Mouse (Mus musculus) erythroblast, embryonic 14.5 days (primary cell): Measurements from ENCODE around the gene Uqcc1. TPM values are rescaled to one million over a fixed set of nuclear protein-coding genes. Genes with fewer than 3 reads are reported as not detected.

Source experiments
- H3K27me3 ChIP-seq: 2 replicates; pipeline ENCODE4 v1.6.1; 2012; ENCODE audit warnings: inconsistent platforms; ENCODE audit not compliant: control insufficient read depth
- H3K36me3 ChIP-seq: 2 replicates; pipeline ENCODE4 v1.6.1; 2012; ENCODE audit warnings: mild to moderate bottlenecking, inconsistent platforms; ENCODE audit not compliant: control insufficient read depth
- H3K4me1 ChIP-seq: 2 replicates; pipeline ENCODE4 v1.6.1; 2012; ENCODE audit warnings: inconsistent platforms; ENCODE audit not compliant: control insufficient read depth
- H3K4me3 ChIP-seq: replicated peaks from 2 replicates; pipeline ENCODE3; 2012; ENCODE audit warnings: moderate library complexity, mild to moderate bottlenecking, inconsistent platforms
- H3K9me3 ChIP-seq: 2 replicates; pipeline ENCODE4 v1.6.1; 2012; ENCODE audit warnings: low read length, inconsistent platforms, mixed read lengths; ENCODE audit not compliant: control insufficient read depth
- GATA1 ChIP-seq: IDR thresholded peaks from 2 replicates; pipeline ENCODE4 v1.6.1; 2012; ENCODE audit warnings: low read length, inconsistent platforms, mixed read lengths
- TAL1 ChIP-seq: IDR thresholded peaks from 3 replicates; pipeline ENCODE4 v1.6.1; 2012; ENCODE audit warnings: low read length, inconsistent platforms, mixed read lengths
- polyA plus RNA-seq: library from polyadenylated mRNA; stranded (reverse); fragments of >175 nt; gene quantifications from 2 replicates; pipeline ENCODE4 v1.2.3, GENCODE M21; 2012

Gene Uqcc1
- polyA plus RNA-seq, 1 experiment: 0.47 TPM

- Histone ChIP-seq H3K4me3 (no peak overlapping the region), H3K9me3 (no peaks in the 10 kb centered on the region), H3K36me3 (no peaks in the 10 kb centered on the region), H3K27me3 (peaks cover 13% of the 10 kb centered on the region), H3K4me1 (no peaks in the 10 kb centered on the region)
- TF ChIP-seq GATA1: no peak
- no peak for TF ChIP-seq TAL1
Measured at GRCm38 (mm10) chr2:155802761-155803160, 127.3 kb downstream of the Uqcc1 start.

- H3K4me1 ChIP-seq: no peaks in the 10 kb centered on the region
- no peak overlapping the region for H3K4me3 ChIP-seq
- no peak for TF ChIP-seq GATA1
- no peak for TF ChIP-seq TAL1
- H3K9me3 ChIP-seq: no peaks in the 10 kb centered on the region
- H3K36me3 ChIP-seq: no peaks in the 10 kb centered on the region
- peaks cover 10% of the 10 kb centered on the region for H3K27me3 ChIP-seq
Measured at GRCm38 (mm10) chr2:155798613-155799012, 131.5 kb downstream of the Uqcc1 start.

Other genes with a start within 250 kb of the Uqcc1 start
- 9.2 and 11.1 TPM in 2 replicates for gene Trpc4ap, start 237.9 kb downstream of the Uqcc1 start, polyA plus RNA-seq
- 2.2 and 2.8 TPM in 2 replicates for gene Edem2, start 200.8 kb downstream of the Uqcc1 start, polyA plus RNA-seq
- gene Gm17581, start 194.4 kb downstream of the Uqcc1 start, polyA plus RNA-seq: not detected in 2 replicates
- gene Procr, start 179.2 kb downstream of the Uqcc1 start, polyA plus RNA-seq: 0.06 TPM in 1 of 2 replicates, not detected in the other
- 0.01 TPM in 1 of 2 replicates, not detected in the other for gene Mmp24, start 155.0 kb downstream of the Uqcc1 start, polyA plus RNA-seq
- gene BC029722, start 110.9 kb downstream of the Uqcc1 start, polyA plus RNA-seq: 0.40 and 0.45 TPM in 2 replicates
- gene Eif6, start 103.4 kb downstream of the Uqcc1 start, polyA plus RNA-seq: 18.6 and 24.9 TPM in 2 replicates
- not detected in 2 replicates for gene Fam83c, start 95.5 kb downstream of the Uqcc1 start, polyA plus RNA-seq
- gene Gm15557, start 10.4 kb upstream of the Uqcc1 start, polyA plus RNA-seq: not detected in 2 replicates
- gene Gdf5, start 15.1 kb upstream of the Uqcc1 start, polyA plus RNA-seq: 0.04 TPM in 1 of 2 replicates, not detected in the other
- gene Cep250, start 26.1 kb upstream of the Uqcc1 start, polyA plus RNA-seq: 3.7 and 3.8 TPM in 2 replicates
- gene 6430550D23Rik, start 77.7 kb upstream of the Uqcc1 start, polyA plus RNA-seq: 0.03 and 0.04 TPM in 2 replicates
- gene Ergic3, start 77.7 kb upstream of the Uqcc1 start, polyA plus RNA-seq: 7.3 and 7.5 TPM in 2 replicates
- gene Fer1l4, start 122.6 kb upstream of the Uqcc1 start, polyA plus RNA-seq: not detected in 2 replicates
- 0.08 and 0.09 TPM in 2 replicates for gene Spag4, start 134.9 kb upstream of the Uqcc1 start, polyA plus RNA-seq
- 1.1 and 2.0 TPM in 2 replicates for gene Cpne1, start 181.7 kb upstream of the Uqcc1 start, polyA plus RNA-seq
- gene Rbm12, start 181.7 kb upstream of the Uqcc1 start, polyA plus RNA-seq: 0.28 and 0.31 TPM in 2 replicates
- gene Gm28036, start 196.8 kb upstream of the Uqcc1 start, polyA plus RNA-seq: 0.01 TPM in 1 of 2 replicates, not detected in the other
- gene Romo1, start 213.7 kb upstream of the Uqcc1 start, polyA plus RNA-seq: 41.6 and 50.1 TPM in 2 replicates
- 3.2 and 3.4 TPM in 2 replicates for gene Nfs1, start 213.9 kb upstream of the Uqcc1 start, polyA plus RNA-seq
- 37.5 TPM in 2 replicates for gene Rbm39, start 249.9 kb upstream of the Uqcc1 start, polyA plus RNA-seq